Mouse (Mus musculus): ENCODE data around the gene Mast3. TPM values are rescaled to one million over a fixed set of nuclear protein-coding genes. Genes with fewer than 3 reads are reported as not detected.

Gene Mast3
- polyA plus RNA-seq, 1 experiment, result 175 TPM

DNA sequence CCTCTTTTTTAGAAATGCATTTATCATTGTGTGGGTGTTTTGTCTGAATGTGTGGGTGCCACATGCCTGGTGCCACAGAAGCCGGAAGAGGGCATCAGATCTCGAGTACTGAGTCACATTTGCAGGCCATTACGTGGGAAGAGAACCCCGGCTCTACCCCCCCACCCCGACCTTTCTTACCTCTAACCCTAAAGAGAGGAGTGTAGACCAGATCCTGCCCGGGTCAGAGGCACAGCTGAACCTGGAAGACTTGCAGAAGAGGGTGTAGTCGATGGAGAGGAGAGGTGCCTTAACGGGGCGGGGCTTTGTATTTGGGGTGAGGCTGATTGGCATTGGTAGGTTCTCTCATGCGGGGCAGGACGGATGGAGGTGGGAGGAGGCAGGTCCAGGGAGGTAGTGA lies 60.0 kb downstream of the Mast3 start:
- peaks cover 4% of the 10 kb centered on the region for H3K27me3 ChIP-seq (ENCODE audit: control insufficient read depth, insufficient read depth, low read length)
- H3K27ac ChIP-seq (ENCODE audit: insufficient read depth, low read length), result no peak overlapping the region
- peak in 1 of 2 experiments; percentile 15 for DNase-seq (ENCODE audit: low read depth in 1 of 2, low spot score in 2 of 2)
- WGBS, result 40% methylated on average over 11 of the region's 11 CpGs
- no peak for TF ChIP-seq POLR2A (IDR thresholded peaks at IDR 0.05; ENCODE audit: low read depth, low read length)
- TF ChIP-seq CTCF (IDR thresholded peaks at IDR 0.05; ENCODE audit: extremely low read depth, insufficient read depth, insufficient read length, insufficient replicate concordance), result no peak
- no peaks in the 10 kb centered on the region for H3K36me3 ChIP-seq (ENCODE audit: control insufficient read depth, insufficient read depth, low read length)
- peaks cover 11% of the 10 kb centered on the region; the same call in 1 of the 2 replicates for H3K4me1 ChIP-seq (ENCODE audit: control insufficient read depth, insufficient read depth, insufficient read length)
- no peak overlapping the region for H3K4me3 ChIP-seq (ENCODE audit: extremely low read depth, insufficient read depth, insufficient read length)

DNA sequence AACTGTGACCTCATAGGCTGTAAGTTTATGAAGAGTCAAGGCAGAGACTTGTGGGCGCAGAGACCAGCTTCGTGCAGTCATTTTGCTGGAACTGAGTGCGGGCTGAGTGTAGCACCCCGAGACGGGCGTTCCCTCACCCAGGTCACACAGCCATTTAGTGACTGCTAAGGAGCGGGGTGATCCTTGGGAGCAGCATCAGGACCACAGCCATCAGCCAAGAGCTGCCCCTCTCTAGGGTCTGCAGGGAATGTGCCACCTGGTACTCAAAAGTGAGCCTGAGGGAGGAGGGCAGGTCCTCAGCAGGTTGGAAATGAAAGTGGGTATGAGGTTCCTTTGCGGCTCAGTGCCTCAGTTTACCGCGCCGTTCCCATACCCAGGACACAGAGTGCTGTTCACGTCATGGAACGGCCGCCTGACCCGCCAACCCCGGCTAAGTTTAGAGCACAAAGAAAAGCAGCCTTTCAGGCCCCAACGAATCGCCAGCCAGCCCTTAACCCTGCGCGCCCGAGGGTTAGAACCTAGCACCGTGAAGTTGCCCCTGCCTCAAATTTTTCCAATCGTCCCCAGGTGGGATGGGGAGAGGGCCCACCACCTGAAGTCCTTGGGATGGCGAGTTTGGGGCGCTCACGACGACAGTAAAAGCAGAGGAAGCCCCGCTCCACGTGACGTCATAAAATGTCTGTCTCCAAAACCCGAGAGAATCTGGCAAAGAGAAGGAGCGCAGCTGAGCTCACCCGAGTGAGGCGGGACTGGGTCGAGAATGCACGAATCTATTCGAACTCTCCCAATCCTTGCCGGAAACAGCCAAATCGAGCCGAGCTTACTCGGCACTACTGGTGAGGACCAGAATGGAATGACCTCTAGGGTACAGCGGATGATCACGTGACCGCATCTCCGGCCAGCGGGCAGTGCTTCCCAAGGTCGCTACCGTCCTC lies 60.9 kb downstream of the Mast3 start:
- Histone ChIP-seq H3K27ac (ENCODE audit: insufficient read depth, low read length) (no peak overlapping the region), H3K4me3 (ENCODE audit: extremely low read depth, insufficient read depth, insufficient read length) (peak overlapping the region; percentile 52), H3K36me3 (ENCODE audit: control insufficient read depth, insufficient read depth, low read length) (no peaks in the 10 kb centered on the region), H3K27me3 (ENCODE audit: control insufficient read depth, insufficient read depth, low read length) (peaks cover 4% of the 10 kb centered on the region), H3K4me1 (ENCODE audit: control insufficient read depth, insufficient read depth, insufficient read length) (peaks cover 11% of the 10 kb centered on the region; the same call in 1 of the 2 replicates)
- TF ChIP-seq CTCF (IDR thresholded peaks at IDR 0.05; ENCODE audit: extremely low read depth, insufficient read depth, insufficient read length, insufficient replicate concordance), result no peak
- DNase-seq (ENCODE audit: low read depth in 1 of 2, low spot score in 2 of 2), result peak in 1 of 2 experiments; percentile 18
- 4% methylated on average over 48 of the region's 48 CpGs for WGBS

DNA sequence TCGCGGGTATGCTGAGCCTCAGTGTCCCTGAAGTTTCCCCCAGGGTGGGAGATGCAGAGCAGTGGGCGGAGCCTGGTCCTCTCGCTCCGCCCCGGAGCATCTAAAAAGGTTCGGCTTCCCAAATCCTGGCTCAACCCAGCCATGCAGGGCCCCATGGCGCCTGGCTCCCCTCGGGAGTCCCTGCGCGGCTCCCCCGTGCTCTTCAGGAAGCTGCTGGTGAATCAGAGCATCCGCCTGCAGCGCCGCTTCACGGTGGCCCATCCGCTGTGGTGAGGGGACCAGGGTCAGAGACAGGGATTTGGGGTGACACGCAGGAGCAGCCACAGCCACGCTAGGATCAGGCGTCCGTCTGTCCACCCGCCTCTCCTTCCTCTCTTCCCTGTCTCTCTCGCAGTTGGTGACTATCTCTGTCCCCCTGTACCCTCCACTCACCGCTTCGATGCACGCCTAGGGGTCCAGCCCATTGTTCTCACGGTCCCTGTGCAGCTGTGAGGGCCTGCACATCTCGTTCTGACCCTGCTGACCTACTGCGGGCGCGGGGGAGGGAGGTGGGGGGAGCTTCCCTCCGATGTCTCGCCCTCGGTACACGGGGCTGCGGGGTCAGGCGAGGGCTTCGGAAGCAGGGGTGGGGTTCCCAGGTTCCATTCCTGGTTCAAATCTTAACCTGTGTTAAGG lies 61.7 kb downstream of the Mast3 start:
- peaks cover 4% of the 10 kb centered on the region for H3K27me3 ChIP-seq (ENCODE audit: control insufficient read depth, insufficient read depth, low read length)
- peak overlapping the region; percentile 14; the same call in 1 of the 2 replicates for H3K4me3 ChIP-seq (ENCODE audit: extremely low read depth, insufficient read depth, insufficient read length)
- H3K36me3 ChIP-seq (ENCODE audit: control insufficient read depth, insufficient read depth, low read length), result no peaks in the 10 kb centered on the region
- no peak overlapping the region for H3K27ac ChIP-seq (ENCODE audit: insufficient read depth, low read length)
- WGBS, result 6% methylated on average over 38 of the region's 38 CpGs
- no peak for TF ChIP-seq CTCF (IDR thresholded peaks at IDR 0.05; ENCODE audit: extremely low read depth, insufficient read depth, insufficient read length, insufficient replicate concordance)
- no peak for TF ChIP-seq POLR2A (IDR thresholded peaks at IDR 0.05; ENCODE audit: low read depth, low read length)
- H3K4me1 ChIP-seq (ENCODE audit: control insufficient read depth, insufficient read depth, insufficient read length), result peaks cover 11% of the 10 kb centered on the region; the same call in 1 of the 2 replicates
- peak in 1 of 2 experiments; percentile 7 for DNase-seq (ENCODE audit: low read depth in 1 of 2, low spot score in 2 of 2)

DNA sequence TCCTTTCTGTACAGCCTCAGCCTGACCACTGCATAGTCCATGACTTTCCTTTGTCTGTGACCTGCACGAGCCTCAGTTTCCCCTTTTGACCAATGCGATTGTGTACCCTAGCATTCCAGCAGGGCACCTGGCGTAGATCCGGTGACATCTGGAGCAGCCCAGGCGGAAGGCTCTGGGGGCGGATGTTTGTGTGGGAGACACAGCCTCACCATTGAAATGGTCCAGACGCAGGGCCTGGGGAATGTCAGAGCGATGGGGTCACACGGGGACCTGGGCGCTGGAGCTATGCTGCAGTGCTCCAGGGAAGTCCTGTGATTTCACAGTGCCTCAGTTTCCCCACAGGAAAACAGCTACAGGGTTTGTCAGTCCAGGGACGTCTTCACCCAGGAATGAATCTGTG lies 62.7 kb downstream of the Mast3 start:
- peaks cover 11% of the 10 kb centered on the region; the same call in 1 of the 2 replicates for H3K4me1 ChIP-seq (ENCODE audit: control insufficient read depth, insufficient read depth, insufficient read length)
- no peak overlapping the region for H3K4me3 ChIP-seq (ENCODE audit: extremely low read depth, insufficient read depth, insufficient read length)
- no peak for DNase-seq (ENCODE audit: low read depth in 1 of 2, low spot score in 2 of 2)
- no peaks in the 10 kb centered on the region for H3K36me3 ChIP-seq (ENCODE audit: control insufficient read depth, insufficient read depth, low read length)
- H3K27me3 ChIP-seq (ENCODE audit: control insufficient read depth, insufficient read depth, low read length), result peaks cover 4% of the 10 kb centered on the region
- TF ChIP-seq CTCF (IDR thresholded peaks at IDR 0.05; ENCODE audit: extremely low read depth, insufficient read depth, insufficient read length, insufficient replicate concordance), result no peak
- 77% methylated on average over 11 of the region's 11 CpGs for WGBS
- no peak overlapping the region for H3K27ac ChIP-seq (ENCODE audit: insufficient read depth, low read length)

DNA sequence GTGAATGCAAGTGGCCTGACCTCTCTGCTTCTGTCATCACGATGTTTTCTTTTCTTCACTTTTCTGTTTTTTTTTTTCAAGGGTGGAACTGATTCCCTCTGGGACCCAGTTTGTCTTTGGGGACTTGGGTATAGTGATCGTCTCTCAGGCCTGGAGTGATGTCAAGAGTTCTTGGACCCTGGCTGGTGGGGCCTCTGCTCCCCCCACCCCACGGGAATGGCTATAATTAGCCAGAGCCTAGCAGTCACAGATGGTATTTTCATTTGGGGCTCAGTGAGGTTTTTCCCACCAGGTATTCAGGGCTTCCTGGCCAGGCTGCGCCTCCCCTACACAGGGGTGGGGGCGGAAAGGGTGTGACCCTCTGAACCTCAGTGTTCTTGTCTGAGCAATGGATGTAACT lies 63.2 kb downstream of the Mast3 start:
- H3K4me3 ChIP-seq (ENCODE audit: extremely low read depth, insufficient read depth, insufficient read length), result no peak overlapping the region
- H3K27me3 ChIP-seq (ENCODE audit: control insufficient read depth, insufficient read depth, low read length), result peaks cover 4% of the 10 kb centered on the region
- no peak for DNase-seq (ENCODE audit: low read depth in 1 of 2, low spot score in 2 of 2)
- no peak for TF ChIP-seq CTCF (IDR thresholded peaks at IDR 0.05; ENCODE audit: extremely low read depth, insufficient read depth, insufficient read length, insufficient replicate concordance)
- TF ChIP-seq POLR2A (IDR thresholded peaks at IDR 0.05; ENCODE audit: low read depth, low read length), result no peak
- H3K4me1 ChIP-seq (ENCODE audit: control insufficient read depth, insufficient read depth, insufficient read length), result peaks cover 11% of the 10 kb centered on the region; the same call in 1 of the 2 replicates
- H3K27ac ChIP-seq (ENCODE audit: insufficient read depth, low read length), result no peak overlapping the region
- H3K36me3 ChIP-seq (ENCODE audit: control insufficient read depth, insufficient read depth, low read length), result no peaks in the 10 kb centered on the region
- 45% methylated on average over 5 of the region's 5 CpGs for WGBS

DNA sequence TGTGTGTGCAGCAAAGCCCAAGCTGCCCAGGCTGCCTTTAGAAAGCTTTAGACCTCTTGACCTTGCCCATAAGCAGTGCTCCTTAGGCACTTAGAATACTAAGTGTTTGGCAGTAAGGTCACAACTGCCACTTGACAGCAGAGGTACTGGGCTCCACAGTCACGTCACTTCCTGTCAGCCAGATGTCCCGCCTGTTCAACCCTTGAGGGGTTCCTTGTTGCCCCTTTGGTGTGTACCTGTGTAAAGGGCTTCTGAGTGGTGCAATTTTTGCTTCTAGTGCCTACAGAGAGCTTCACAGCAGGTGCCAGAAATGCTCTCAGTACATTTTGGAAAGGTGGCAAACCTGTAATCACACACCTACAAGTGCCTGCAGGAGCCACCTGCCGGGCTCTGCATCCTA lies 66.6 kb downstream of the Mast3 start:
- TF ChIP-seq POLR2A (IDR thresholded peaks at IDR 0.05; ENCODE audit: low read depth, low read length) (no peak), CTCF (IDR thresholded peaks at IDR 0.05; ENCODE audit: extremely low read depth, insufficient read depth, insufficient read length, insufficient replicate concordance) (no peak)
- Histone ChIP-seq H3K4me3 (ENCODE audit: extremely low read depth, insufficient read depth, insufficient read length) (no peak overlapping the region), H3K27ac (ENCODE audit: insufficient read depth, low read length) (no peak overlapping the region), H3K27me3 (ENCODE audit: control insufficient read depth, insufficient read depth, low read length) (peaks cover 2% of the 10 kb centered on the region; the same call in 1 of the 2 replicates), H3K36me3 (ENCODE audit: control insufficient read depth, insufficient read depth, low read length) (no peaks in the 10 kb centered on the region), H3K4me1 (ENCODE audit: control insufficient read depth, insufficient read depth, insufficient read length) (0 out of 2 replicates have a peak, but pooled peaks cover 3% of the 10 kb centered on the region)
- no peak for DNase-seq (ENCODE audit: low read depth in 1 of 2, low spot score in 2 of 2)
- WGBS, result 34% methylated on average over 3 of the region's 3 CpGs

All from spleen, adult 2 months (tissue).